Mouse (Mus musculus) lung, postnatal 0 days (tissue): ENCODE results near the gene Dtnbp1.

Experiments
- CTCF ChIP-seq: IDR thresholded peaks from 2 replicates; pipeline ENCODE4 v1.5.1; 2016; ENCODE audit warnings: antibody characterized with exemption, mild to moderate bottlenecking
- EP300 ChIP-seq: IDR thresholded peaks from 2 replicates; pipeline ENCODE4 v1.6.1; 2016; ENCODE audit warnings: antibody characterized with exemption, mild to moderate bottlenecking, control low read depth

DNA sequence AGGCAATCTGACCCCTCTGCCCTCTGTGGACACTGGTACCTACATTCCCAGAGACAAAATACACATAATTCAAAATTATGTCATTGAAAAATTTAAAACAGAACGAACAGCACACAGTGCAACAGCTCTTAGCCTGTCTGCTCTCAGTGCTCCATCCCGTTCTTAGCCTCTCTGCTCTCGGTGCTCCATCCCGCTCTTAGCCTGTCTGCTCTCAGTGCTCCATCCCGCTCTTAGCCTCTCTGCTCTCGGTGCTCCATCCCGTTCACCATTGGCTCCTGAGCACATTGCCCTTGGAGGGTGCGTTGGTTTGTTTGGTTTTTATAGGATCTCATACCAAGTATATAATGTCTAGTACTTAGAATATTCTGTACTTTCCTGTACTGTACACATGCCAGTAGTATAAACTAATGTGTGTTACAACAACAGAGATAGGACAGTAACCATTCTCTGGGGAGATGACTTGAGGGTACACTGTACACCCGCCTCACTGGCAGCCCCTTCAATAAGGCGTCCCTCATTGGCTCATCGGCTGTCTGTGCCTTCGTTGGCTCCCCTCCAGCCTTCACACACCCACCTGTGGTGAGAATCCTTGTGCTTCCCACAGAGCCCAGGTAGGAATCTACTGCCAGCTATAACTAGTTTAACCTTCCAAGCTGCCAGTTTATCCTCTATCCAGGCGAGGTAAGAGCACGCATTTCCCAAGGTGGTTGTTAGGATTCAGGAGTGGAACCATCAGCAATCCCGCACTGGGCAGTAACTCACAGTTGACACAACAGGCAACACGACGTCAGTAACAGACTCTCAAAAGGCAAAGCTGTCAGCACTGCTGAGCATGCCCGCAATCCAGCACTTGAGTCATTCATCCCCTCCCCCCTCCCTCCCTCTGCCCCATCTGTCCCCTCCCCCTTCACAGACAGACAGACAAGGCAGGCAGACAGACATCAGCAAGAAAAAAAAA lies 69.4 kb downstream of the Dtnbp1 start:
- TF ChIP-seq CTCF = no peak
- no peak for TF ChIP-seq EP300
